Mouse (Mus musculus) thymus, postnatal 10 days (tissue): Measurements from ENCODE around the gene Akr1b3.

Source experiments
- DNase-seq, 2 experiments: peaks; one replicate each; pipeline ENCODE4 v3.0.0; 2021; ENCODE audit warnings: low spot score in 2 of 2

Gene Akr1b3

DNA sequence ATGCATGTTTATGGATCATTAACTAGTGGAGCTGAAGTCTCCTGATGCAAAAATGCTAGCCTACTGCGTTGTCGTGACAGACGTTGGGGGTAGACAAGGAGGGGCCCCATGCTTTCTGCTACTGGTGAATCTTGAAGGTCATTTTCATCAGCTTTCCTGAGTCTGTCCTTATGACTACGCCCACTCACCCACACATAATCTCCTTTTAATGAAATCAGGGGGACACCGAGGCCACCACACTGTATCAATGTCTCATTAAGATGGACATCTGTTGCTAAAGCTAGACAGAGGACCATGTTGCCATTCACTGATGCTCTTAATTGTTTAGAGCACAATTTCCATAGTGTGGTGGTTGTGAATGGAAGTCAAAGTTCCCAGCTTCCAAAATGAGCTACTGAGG, 58.7 kb downstream of the Akr1b3 start:
- no peak for DNase-seq
